Comparison of ENCODE assay signal across 8 mouse cellular contexts in genomic region chr12:91590716-91591115, GRCm38 (mm10). TPM values are rescaled to one million over a fixed set of nuclear protein-coding genes. Genes with fewer than 3 reads are reported as not detected.
DNase-seq lines count a peak whose midpoint lies in the region; ATAC-seq lines count a peak whose summit lies in the region.

No protein-coding gene starts in this region.

- H3K4me3 ChIP-seq in heart, embryonic 10.5 days = peak overlapping the region; percentile 91
- peak overlapping the region; percentile 91 for H3K4me3 ChIP-seq in kidney, embryonic 15.5 days (replicated peaks)

- peaks cover 12% of the 10 kb centered on the region; the same call in 1 of the 2 replicates for H3K4me1 ChIP-seq in heart, embryonic 10.5 days
- peaks cover 17% of the 10 kb centered on the region for H3K4me1 ChIP-seq in kidney, embryonic 15.5 days

- ATAC-seq in kidney, embryonic 15.5 days (replicated peaks; ENCODE audit: low FRiP score) = no peak

- peak; percentile 13 for DNase-seq in thymus, postnatal 14 days
- DNase-seq in thymus, postnatal 4 days = no peak
- peak; percentile 58 for DNase-seq in embryo, embryonic 10 days (ENCODE audit: low spot score)
- peak; percentile 78 for DNase-seq in heart, embryonic 10.5 days (ENCODE audit: low spot score)
- peak; percentile 27 for DNase-seq in lung, postnatal 25 days (ENCODE audit: low spot score)
- DNase-seq in testis, postnatal 14 days (ENCODE audit: low spot score) = peak; percentile 28
- no peak for DNase-seq in layer of hippocampus, postnatal 10 days (ENCODE audit: low spot score in 2 of 2)

- H3K27me3 ChIP-seq in heart, embryonic 10.5 days (ENCODE audit: insufficient read depth, poor library complexity, severe bottlenecking) = no peaks in the 10 kb centered on the region
- no peaks in the 10 kb centered on the region for H3K27me3 ChIP-seq in kidney, embryonic 15.5 days

- peak overlapping the region; percentile 65 for H3K4me2 ChIP-seq in kidney, embryonic 15.5 days

- no peaks in the 10 kb centered on the region for H3K9me3 ChIP-seq in heart, embryonic 10.5 days
- no peaks in the 10 kb centered on the region for H3K9me3 ChIP-seq in kidney, embryonic 15.5 days (replicated peaks)

- H3K36me3 ChIP-seq in heart, embryonic 10.5 days = peaks cover 7% of the 10 kb centered on the region
- H3K36me3 ChIP-seq in kidney, embryonic 15.5 days = peaks cover 3% of the 10 kb centered on the region

- peak overlapping the region; percentile 64 for H3K9ac ChIP-seq in kidney, embryonic 15.5 days

- WGBS in heart, embryonic 10.5 days = 31% methylated on average over 6 of the region's 6 CpGs
- 30% methylated on average over 6 of the region's 6 CpGs for WGBS in kidney, embryonic 15.5 days

- peak overlapping the region; percentile 100 for H3K27ac ChIP-seq in heart, embryonic 10.5 days
- peak overlapping the region; percentile 96 for H3K27ac ChIP-seq in kidney, embryonic 15.5 days

RNA-seq across cellular contexts. Expression of gene Gtf2a1, which starts 0.4 kb away (rescaled TPM):
- polyA plus RNA-seq in heart, embryonic 10.5 days (2016; fragmentation: Nextera tagmentation; extraction: Ambion mirVana) = 32.0 and 42.3 TPM in 2 replicates
- polyA plus RNA-seq in kidney, embryonic 15.5 days (2015; fragmentation: Nextera tagmentation; extraction: Ambion mirVana) = 46.6 and 50.0 TPM in 2 replicates
- total RNA-seq in layer of hippocampus, postnatal 10 days (2021) = 10 to 100 TPM; 42.1 to 50.1 TPM

Comparison
In these comparisons a context has a peak if more than half of its experiments do, and no peak if none do; other contexts are left out.
1. DNase-seq: peak in thymus, postnatal 14 days (single experiment), embryo, embryonic 10 days (single experiment), heart, embryonic 10.5 days (single experiment), lung, postnatal 25 days (single experiment) and testis, postnatal 14 days (single experiment); none in thymus, postnatal 4 days (single experiment) and layer of hippocampus, postnatal 10 days (0 of 2).